Mouse (Mus musculus): ENCODE measurements around the gene Ppp5c.

GRCm38 (mm10) chr7:16991681-16992450 lies 35.9 kb downstream of the Ppp5c start:
- TF ChIP-seq POLR2A (IDR thresholded peaks at IDR 0.05; ENCODE audit: control insufficient read depth, low read depth, low read length) (no peak), CTCF (IDR thresholded peaks at IDR 0.05; ENCODE audit: control insufficient read depth, insufficient read depth, insufficient replicate concordance, low read depth, low read length) (no peak)

Measured in testis, adult 2 months (tissue).